Mouse (Mus musculus): Measurements from ENCODE around the gene Pgs1. TPM values are rescaled to one million over a fixed set of nuclear protein-coding genes. Genes with fewer than 3 reads are reported as not detected.

The Pgs1 gene
- polyA plus RNA-seq (2016; fragmentation: Nextera tagmentation; extraction: Ambion mirVana): 45.3 and 45.9 TPM in 2 replicates

DNA sequence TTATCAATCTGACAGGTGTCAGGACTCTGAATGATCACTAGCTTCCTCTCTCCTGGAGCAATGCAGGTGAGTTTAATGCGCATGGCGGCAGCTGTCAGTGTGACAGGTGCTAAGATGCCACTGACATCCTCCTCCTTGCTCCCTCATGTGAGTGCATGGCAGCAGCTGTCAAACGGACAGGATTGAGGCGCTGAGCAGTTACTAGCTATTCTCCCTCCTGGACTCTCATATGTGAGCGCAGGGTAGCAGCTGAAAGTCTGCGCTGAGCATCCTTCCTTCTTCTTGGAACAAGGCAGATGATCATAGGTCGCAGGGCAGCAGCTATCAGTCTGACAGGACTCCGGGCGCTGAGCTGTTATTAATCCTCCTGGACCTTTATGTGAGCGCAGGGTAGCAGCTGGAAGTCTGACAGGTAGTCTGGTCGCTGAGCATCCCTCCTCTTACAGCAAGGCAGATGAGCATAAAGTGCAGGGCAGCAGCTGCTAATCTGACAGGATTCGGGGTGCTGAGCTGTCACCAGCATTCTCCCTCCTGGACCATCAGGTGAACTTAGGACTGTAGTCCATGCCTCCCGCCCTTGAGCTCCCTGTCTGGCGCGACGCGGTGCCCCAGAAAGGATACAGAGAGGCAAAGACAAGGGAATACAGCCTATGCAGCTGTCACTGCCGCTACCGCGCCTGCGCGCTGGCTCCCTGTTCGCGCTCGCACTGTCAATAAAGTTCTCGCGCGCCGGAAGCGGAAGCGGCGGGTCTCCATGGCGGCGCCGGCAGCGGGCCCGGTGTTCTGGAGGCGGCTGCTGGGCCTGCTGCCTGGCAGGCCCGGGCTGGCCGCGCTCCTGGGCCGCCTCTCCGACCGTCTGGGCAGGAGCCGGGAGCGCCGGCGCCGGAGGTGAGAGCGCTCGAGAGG, at the start of gene Pgs1:
Gene Pgs1, plus strand, starts transcription at position 167 of the 906 bp plus-strand sequence.
- Histone ChIP-seq H3K4me2 (peak within 1 kb of the TSS; percentile 94), H3K36me3 (replicated peaks) (no peaks in the 10 kb centered on the region), H3K9ac (peak within 1 kb of the TSS; percentile 98), H3K9me3 (no peaks in the 10 kb centered on the region), H3K4me3 (replicated peaks) (peak within 1 kb of the TSS; percentile 100), H3K4me1 (peaks cover 48% of the 10 kb centered on the region), H3K27ac (peak within 1 kb of the TSS; percentile 82), H3K27me3 (no peaks in the 10 kb centered on the region)
- peak; percentile 92 for ATAC-seq (ENCODE audit: low FRiP score)
- 9% methylated on average over 46 of the region's 51 CpGs for WGBS

DNA sequence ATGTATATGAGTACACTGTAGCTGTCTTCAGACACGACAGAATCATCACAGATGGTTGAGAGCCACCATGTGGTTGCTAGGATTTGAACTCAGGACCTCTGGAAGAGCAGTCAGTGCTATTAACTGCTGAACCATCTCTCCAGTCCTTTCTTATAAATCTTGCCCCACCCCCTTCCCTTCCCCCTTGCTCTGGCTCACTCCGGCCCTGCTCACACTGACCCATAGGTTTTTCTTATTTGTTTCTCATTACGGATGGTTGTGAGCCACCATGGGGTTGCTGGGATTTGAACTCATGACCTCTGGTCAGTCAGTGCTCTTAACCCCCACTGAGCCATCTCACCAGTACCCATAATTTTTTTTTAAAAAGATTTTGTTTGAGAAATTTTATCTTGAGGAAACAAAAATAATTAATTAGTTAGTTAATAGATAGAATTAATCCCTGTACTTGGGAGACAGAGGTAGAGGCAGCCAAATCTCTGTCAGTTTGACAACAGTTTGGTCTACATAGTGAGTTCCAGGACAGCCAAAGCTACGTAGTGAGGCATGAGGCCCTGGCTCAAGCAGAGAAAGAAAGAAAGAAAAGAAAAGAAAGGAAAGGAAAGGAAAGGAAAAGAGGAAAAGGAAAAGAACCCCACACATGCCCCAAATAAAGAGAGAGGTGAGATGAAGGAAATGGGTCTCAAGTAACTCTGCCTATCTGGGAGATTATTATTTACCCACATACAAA, 46.9 kb upstream of the Pgs1 start:
- H3K27me3 ChIP-seq: peaks cover 30% of the 10 kb centered on the region
- H3K27ac ChIP-seq: peak overlapping the region; percentile 90
- peak overlapping the region; percentile 40; the same call in 1 of the 2 replicates for H3K4me2 ChIP-seq
- WGBS: 29% methylated on average over 4 of the region's 4 CpGs
- peaks cover 69% of the 10 kb centered on the region for H3K4me1 ChIP-seq
- peak; percentile 42; the same call in 1 of the 2 replicates for ATAC-seq (ENCODE audit: low FRiP score)
- H3K9ac ChIP-seq: no peak overlapping the region
- no peaks in the 10 kb centered on the region for H3K9me3 ChIP-seq
- no peaks in the 10 kb centered on the region for H3K36me3 ChIP-seq (replicated peaks)
- no peak overlapping the region for H3K4me3 ChIP-seq (replicated peaks)

DNA sequence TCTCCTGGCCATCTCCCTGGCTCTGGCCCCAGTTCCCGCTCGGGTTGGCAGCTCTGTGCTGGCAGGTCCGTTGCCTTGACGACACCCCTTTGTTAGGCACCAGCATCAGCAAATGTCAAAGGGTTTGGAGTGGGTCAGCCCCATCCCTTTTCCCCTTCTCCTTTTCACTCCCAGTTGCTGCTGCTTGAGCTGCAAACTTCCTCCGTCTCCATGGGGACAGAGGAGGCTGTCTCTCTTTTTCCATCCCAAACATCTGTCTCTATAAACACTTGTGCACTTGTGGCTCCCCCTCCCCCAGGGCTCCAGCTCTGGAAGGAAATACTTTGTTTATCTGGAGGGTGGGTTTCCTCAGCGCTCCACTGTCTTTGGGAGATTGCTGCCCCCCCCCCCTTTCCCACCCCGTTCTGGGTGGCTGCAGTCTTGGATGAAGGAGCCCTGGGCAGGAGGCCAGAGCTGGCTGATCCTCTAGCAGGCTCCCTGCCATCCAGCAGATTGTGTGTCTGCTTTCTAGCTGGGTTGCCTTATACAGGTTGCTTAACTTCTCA, 46.3 kb upstream of the Pgs1 start:
- Histone ChIP-seq H3K36me3 (replicated peaks) (no peaks in the 10 kb centered on the region), H3K4me2 (peak overlapping the region; percentile 40), H3K4me3 (replicated peaks) (no peak overlapping the region), H3K9ac (peak overlapping the region; percentile 3), H3K4me1 (peaks cover 62% of the 10 kb centered on the region), H3K27ac (peak overlapping the region; percentile 90), H3K27me3 (peaks cover 24% of the 10 kb centered on the region), H3K9me3 (no peaks in the 10 kb centered on the region)
- 1% methylated on average over 7 of the region's 7 CpGs for WGBS
- peak; percentile 92 for ATAC-seq (ENCODE audit: low FRiP score)

- no peak for ATAC-seq (ENCODE audit: low FRiP score)
- Histone ChIP-seq H3K27ac (0 out of 2 replicates have a peak overlapping the region, but pooled peaks have one; percentile 90), H3K4me1 (peaks cover 53% of the 10 kb centered on the region), H3K36me3 (replicated peaks) (no peaks in the 10 kb centered on the region), H3K9me3 (no peaks in the 10 kb centered on the region), H3K4me3 (replicated peaks) (no peak overlapping the region), H3K4me2 (no peak overlapping the region), H3K27me3 (peaks cover 13% of the 10 kb centered on the region), H3K9ac (peak overlapping the region; percentile 40; the same call in 1 of the 2 replicates)
- 90% methylated on average over 6 of the region's 6 CpGs for WGBS
These were observed 45.2 kb upstream of the Pgs1 start for GRCm38 (mm10) chr11:117940881-117941280.

- WGBS: 91% methylated on average over 8 of the region's 8 CpGs
- no peak overlapping the region for H3K4me2 ChIP-seq
- no peaks in the 10 kb centered on the region for H3K9me3 ChIP-seq
- H3K36me3 ChIP-seq (replicated peaks): no peaks in the 10 kb centered on the region
- ATAC-seq (ENCODE audit: low FRiP score): no peak
- H3K9ac ChIP-seq: no peak overlapping the region
- H3K27me3 ChIP-seq: peaks cover 9% of the 10 kb centered on the region; the same call in 1 of the 2 replicates
- H3K4me1 ChIP-seq: peaks cover 48% of the 10 kb centered on the region
- H3K4me3 ChIP-seq (replicated peaks): no peak overlapping the region
- no peak overlapping the region for H3K27ac ChIP-seq
These were observed 44.7 kb upstream of the Pgs1 start for GRCm38 (mm10) chr11:117941325-117941834.

DNA sequence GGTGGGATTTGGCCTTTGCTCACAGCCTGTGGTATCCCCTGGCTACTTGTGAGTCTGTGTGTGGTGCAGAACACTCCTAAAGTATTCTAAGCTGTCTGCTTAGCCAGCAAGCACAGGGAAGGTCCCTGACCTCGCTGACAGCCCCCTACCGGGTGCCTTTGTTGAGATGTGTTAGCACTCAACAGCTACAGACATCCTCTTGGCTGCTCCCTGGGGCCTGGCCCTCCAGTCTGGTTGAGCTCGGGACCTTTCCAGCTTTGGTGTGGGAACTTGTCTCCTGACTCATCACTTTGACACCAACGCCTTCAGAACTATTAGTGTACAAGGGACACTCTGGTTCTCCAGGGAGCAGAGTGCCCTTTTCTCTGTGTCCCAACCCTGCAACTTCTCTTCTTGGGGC, 44.2 kb upstream of the Pgs1 start:
- H3K27ac ChIP-seq: no peak overlapping the region
- H3K4me1 ChIP-seq: peaks cover 45% of the 10 kb centered on the region
- 18% methylated on average over 4 of the region's 4 CpGs for WGBS
- no peak overlapping the region for H3K4me3 ChIP-seq (replicated peaks)
- H3K36me3 ChIP-seq (replicated peaks): no peaks in the 10 kb centered on the region
- no peak overlapping the region for H3K4me2 ChIP-seq
- peaks cover 9% of the 10 kb centered on the region; the same call in 1 of the 2 replicates for H3K27me3 ChIP-seq
- no peak overlapping the region for H3K9ac ChIP-seq
- H3K9me3 ChIP-seq: no peaks in the 10 kb centered on the region
- ATAC-seq (ENCODE audit: low FRiP score): no peak

DNA sequence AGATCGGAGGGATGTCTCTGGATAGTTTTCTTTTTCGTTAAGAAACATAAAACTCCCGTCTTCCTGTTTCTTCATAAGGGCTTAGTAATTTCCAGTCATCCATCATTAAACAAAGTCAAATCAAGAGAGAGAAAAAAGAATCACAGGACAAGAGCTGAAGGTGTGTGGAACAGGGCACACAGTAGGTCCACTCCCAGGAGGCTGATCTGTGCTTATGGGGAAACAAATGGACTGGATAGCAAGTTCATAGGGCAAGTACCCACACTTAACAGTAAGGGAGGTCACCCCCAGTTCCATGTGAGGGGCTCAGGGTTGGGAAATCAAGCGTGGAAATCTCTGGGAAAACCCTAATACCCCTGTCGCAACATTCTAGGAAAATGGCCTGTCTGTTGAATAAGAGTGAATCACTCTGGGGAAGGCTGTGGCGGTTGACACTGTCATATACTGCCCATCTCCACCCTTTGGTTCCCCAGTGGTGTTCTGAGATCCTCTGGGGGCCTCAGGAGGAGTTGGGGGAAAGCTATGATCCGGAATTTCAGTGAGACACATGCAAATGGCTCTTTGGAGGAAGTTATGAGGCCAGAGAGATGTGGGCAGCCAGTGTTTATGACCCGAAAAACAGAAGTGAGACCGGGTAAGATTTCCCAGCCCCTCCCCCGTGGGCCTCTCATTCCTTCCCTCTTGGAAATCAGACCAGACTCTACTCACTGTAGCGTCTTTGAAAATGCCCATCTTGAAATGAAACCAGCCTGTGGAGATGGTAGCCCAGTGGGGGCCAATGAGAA, 39.7 kb upstream of the Pgs1 start:
- Histone ChIP-seq H3K4me1 (peaks cover 19% of the 10 kb centered on the region), H3K36me3 (replicated peaks) (no peaks in the 10 kb centered on the region), H3K4me3 (replicated peaks) (no peak overlapping the region), H3K4me2 (no peak overlapping the region), H3K9me3 (no peaks in the 10 kb centered on the region), H3K27ac (no peak overlapping the region), H3K9ac (no peak overlapping the region), H3K27me3 (peaks cover 29% of the 10 kb centered on the region)
- no peak for ATAC-seq (ENCODE audit: low FRiP score)
- WGBS: 84% methylated on average over 11 of the region's 11 CpGs

GRCm38 (mm10) chr11:117946996-117947419, 39.1 kb upstream of the Pgs1 start:
- Histone ChIP-seq H3K4me1 (peaks cover 13% of the 10 kb centered on the region), H3K9ac (no peak overlapping the region), H3K36me3 (replicated peaks) (no peaks in the 10 kb centered on the region), H3K27ac (no peak overlapping the region), H3K9me3 (no peaks in the 10 kb centered on the region), H3K27me3 (peaks cover 34% of the 10 kb centered on the region), H3K4me3 (replicated peaks) (no peak overlapping the region), H3K4me2 (no peak overlapping the region)
- 85% methylated on average over 10 of the region's 10 CpGs for WGBS
- no peak for ATAC-seq (ENCODE audit: low FRiP score)

DNA sequence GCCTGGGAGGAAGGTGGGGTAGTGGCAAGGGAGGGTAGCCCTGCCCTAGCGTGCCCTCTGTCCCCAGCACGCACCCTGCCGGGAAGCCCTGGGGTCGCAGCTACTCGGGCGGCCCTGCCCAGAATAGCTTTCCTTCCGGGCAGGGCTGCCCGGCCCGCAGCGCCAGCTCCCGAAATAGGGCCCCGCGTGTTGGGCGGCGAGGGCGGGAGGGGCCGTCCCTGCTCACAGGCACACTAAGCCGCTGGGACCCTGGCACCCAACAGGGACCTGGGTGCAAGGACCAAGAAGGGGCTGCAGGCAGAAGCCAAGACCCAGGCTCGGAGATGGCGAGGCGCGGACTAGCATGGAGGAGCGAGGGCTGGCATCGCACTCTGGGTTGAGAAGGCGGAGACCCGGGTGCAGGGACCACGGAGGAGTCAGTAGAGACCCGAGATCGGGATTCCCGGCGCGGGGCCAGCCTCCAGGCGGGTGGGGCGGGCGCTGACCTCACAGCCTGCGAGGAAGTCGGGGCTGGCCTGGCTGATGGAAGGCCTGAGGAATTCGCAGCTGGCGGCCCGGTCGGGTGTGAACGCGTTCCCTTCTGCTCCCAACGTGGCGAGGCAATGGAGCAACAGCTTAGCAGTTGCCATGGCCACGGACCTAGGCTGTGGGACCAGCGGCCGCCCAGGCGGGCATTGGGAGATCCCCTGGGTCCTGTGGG, 36.5 kb upstream of the Pgs1 start:
- 2% methylated on average over 49 of the region's 49 CpGs for WGBS
- Histone ChIP-seq H3K9ac (peak overlapping the region; percentile 39), H3K9me3 (no peaks in the 10 kb centered on the region), H3K27ac (no peak overlapping the region), H3K4me3 (replicated peaks) (peak overlapping the region; percentile 29), H3K4me2 (peak overlapping the region; percentile 67), H3K27me3 (peaks cover 39% of the 10 kb centered on the region), H3K36me3 (replicated peaks) (no peaks in the 10 kb centered on the region), H3K4me1 (peaks cover 9% of the 10 kb centered on the region)
- ATAC-seq (ENCODE audit: low FRiP score): peak; percentile 76

DNA sequence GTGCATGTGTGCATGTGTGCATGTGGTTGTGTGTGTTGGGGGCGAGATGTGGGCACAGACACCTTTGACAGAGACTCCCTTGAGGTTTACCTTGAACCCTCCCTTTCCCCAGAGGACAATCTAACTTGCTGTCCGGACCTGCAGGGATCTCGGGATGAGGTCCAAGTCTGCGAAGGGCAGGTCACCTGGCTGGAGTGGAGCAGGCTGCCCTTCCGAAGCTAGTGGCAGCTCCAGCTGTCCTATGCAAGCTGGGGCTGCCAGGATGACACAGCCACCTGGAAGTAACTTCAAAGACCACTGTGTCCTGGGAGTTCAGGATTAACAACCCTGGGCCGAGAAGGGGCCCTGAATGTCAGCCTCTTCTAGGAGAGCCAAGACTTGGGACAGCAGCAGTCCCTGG, 34.7 kb upstream of the Pgs1 start:
- H3K4me3 ChIP-seq (replicated peaks): no peak overlapping the region
- H3K27ac ChIP-seq: no peak overlapping the region
- H3K36me3 ChIP-seq (replicated peaks): no peaks in the 10 kb centered on the region
- no peaks in the 10 kb centered on the region for H3K9me3 ChIP-seq
- no peak overlapping the region for H3K9ac ChIP-seq
- 77% methylated on average over 6 of the region's 6 CpGs for WGBS
- peaks cover 17% of the 10 kb centered on the region for H3K4me1 ChIP-seq
- peaks cover 39% of the 10 kb centered on the region for H3K27me3 ChIP-seq
- ATAC-seq (ENCODE audit: low FRiP score): no peak
- H3K4me2 ChIP-seq: no peak overlapping the region
